In the genomic region with DNA sequence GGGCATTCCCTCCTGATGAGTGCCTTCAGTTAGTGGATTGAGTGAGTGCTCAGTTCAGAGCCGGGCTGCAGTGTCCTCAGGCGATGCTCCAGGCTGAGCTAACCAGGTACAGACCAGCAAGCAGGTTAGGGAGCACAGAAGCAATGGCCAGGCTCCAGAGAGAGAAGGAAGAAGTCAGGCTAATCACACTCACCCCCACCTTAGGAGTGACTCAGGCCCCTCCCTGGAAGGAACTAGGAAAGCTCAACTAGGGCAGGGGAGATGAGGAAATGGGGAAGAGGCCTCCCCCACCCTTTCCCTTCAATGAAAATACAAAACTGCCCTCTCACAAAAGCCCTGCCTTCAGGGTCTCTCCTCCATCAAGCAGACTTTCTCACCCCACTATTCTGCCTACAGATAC, we compare ENCODE assay signal across 8 mouse cellular contexts. TPM values are rescaled to one million over a fixed set of nuclear protein-coding genes. Genes with fewer than 3 reads are reported as not detected.
A peak's percentile ranks its signal among the peaks of the same experiment; 100 is the strongest.
DNase-seq lines count a peak whose midpoint lies in the region; ATAC-seq and TF ChIP-seq lines count a peak whose summit lies in the region.

No protein-coding gene starts in this region.

- H3K9me3 ChIP-seq in hindbrain, embryonic 11.5 days (ENCODE audit: control insufficient read depth, low read length), result no peaks in the 10 kb centered on the region
- no peaks in the 10 kb centered on the region for H3K9me3 ChIP-seq in megakaryocyte, embryonic 14.5 days

- WGBS in cerebellum, adult 2 months, result 15% methylated on average over 2 of the region's 2 CpGs
- WGBS in hindbrain, embryonic 11.5 days, result 60% methylated on average over 2 of the region's 2 CpGs

- H3K36me3 ChIP-seq in hindbrain, embryonic 11.5 days (ENCODE audit: control insufficient read depth, insufficient read depth, low read length), result no peaks in the 10 kb centered on the region
- peaks cover 41% of the 10 kb centered on the region for H3K36me3 ChIP-seq in megakaryocyte, embryonic 14.5 days (replicated peaks; ENCODE audit: low read length)

- no peak for ATAC-seq in hindbrain, embryonic 11.5 days (ENCODE audit: low FRiP score)

- peak overlapping the region; percentile 96 for H3K4me2 ChIP-seq in hindbrain, embryonic 11.5 days (replicated peaks; ENCODE audit: low read depth, low read length)

- peak overlapping the region; percentile 92 for H3K9ac ChIP-seq in hindbrain, embryonic 11.5 days (ENCODE audit: low read depth, low read length)

- DNase-seq in cerebellum, adult 2 months, result no peak
- no peak for DNase-seq in cerebellum, adult 18-20 months
- DNase-seq in MEL-GATA-1-ER (ENCODE audit: extremely low read depth, low read depth), result peak; percentile 72
- no peak for DNase-seq in hindbrain, embryonic 11.5 days (ENCODE audit: low spot score)
- DNase-seq in adrenal gland, postnatal 4 days (ENCODE audit: low spot score in 2 of 2), result no peak
- DNase-seq in spleen, postnatal 14 days (ENCODE audit: low spot score in 2 of 2), result no peak
- no peak for DNase-seq in left cerebral cortex, postnatal 10 days (ENCODE audit: extremely low spot score in 1 of 2, low spot score in 2 of 2)

- intact Hi-C loops in left cerebral cortex, postnatal 10 days (cut with DNase I), result no loop called here

- peaks cover 8% of the 10 kb centered on the region; the same call in 1 of the 2 replicates for H3K4me1 ChIP-seq in cerebellum, adult 2 months (ENCODE audit: control insufficient read depth, insufficient read depth, low read length)
- H3K4me1 ChIP-seq in hindbrain, embryonic 11.5 days (replicated peaks; ENCODE audit: control insufficient read depth, insufficient read depth, low read length), result peaks cover 6% of the 10 kb centered on the region; the same call in 1 of the 2 replicates
- H3K4me1 ChIP-seq in megakaryocyte, embryonic 14.5 days, result peaks cover 62% of the 10 kb centered on the region

- TF ChIP-seq POLR2A in cerebellum, adult 2 months (IDR thresholded peaks at IDR 0.05; ENCODE audit: borderline replicate concordance, insufficient read depth, low read length), result no peak

- H3K4me3 ChIP-seq in cerebellum, adult 2 months (replicated peaks; ENCODE audit: insufficient read depth, low read depth, low read length), result peak overlapping the region; percentile 75
- H3K4me3 ChIP-seq in hindbrain, embryonic 11.5 days (ENCODE audit: low read depth, low read length), result peak overlapping the region; percentile 90
- H3K4me3 ChIP-seq in megakaryocyte, embryonic 14.5 days (replicated peaks), result peak overlapping the region; percentile 99

- no peak for TF ChIP-seq CTCF in cerebellum, adult 2 months (IDR thresholded peaks at IDR 0.05; ENCODE audit: borderline replicate concordance, insufficient read depth, low read depth, low read length)

- no peak overlapping the region for H3K27ac ChIP-seq in cerebellum, adult 2 months (ENCODE audit: insufficient read depth, low read length)
- no peak overlapping the region for H3K27ac ChIP-seq in hindbrain, embryonic 11.5 days (ENCODE audit: low read depth, low read length)

- H3K27me3 ChIP-seq in cerebellum, adult 2 months (ENCODE audit: control insufficient read depth, insufficient read depth, low read length), result no peaks in the 10 kb centered on the region
- H3K27me3 ChIP-seq in hindbrain, embryonic 11.5 days (ENCODE audit: control insufficient read depth, insufficient read depth, low read length), result no peaks in the 10 kb centered on the region
- no peaks in the 10 kb centered on the region for H3K27me3 ChIP-seq in megakaryocyte, embryonic 14.5 days (replicated peaks)

RNA-seq across cellular contexts. Expression of a gene that starts 1.7 kb away (rescaled TPM):
- 72.4 and 83.9 TPM in 2 replicates for polyA plus RNA-seq in cerebellum, adult 2 months (2012; rRNA removed)
- polyA plus RNA-seq in hindbrain, embryonic 11.5 days (2014; fragmentation: Nextera tagmentation; extraction: Ambion mirVana), result 18.7 and 19.1 TPM in 2 replicates
- polyA plus RNA-seq in megakaryocyte, embryonic 14.5 days (2012; ENCODE audit: insufficient read depth, low replicate concordance), result 83.3 and 137 TPM in 2 replicates
- total RNA-seq in adrenal gland, postnatal 4 days (2021), result 10 to 100 TPM; 57.9 to 58.5 TPM
- total RNA-seq in left cerebral cortex, postnatal 10 days (2021), result 10 to 100 TPM; 85.6 to 88.0 TPM

RNA-seq across cellular contexts. Expression of a gene that starts 2.1 kb away (rescaled TPM):
- 1.6 and 3.0 TPM in 2 replicates for polyA plus RNA-seq in cerebellum, adult 2 months (2012; rRNA removed)
- polyA plus RNA-seq in hindbrain, embryonic 11.5 days (2014; fragmentation: Nextera tagmentation; extraction: Ambion mirVana), result 24.1 and 26.5 TPM in 2 replicates
- 4.7 TPM in 1 of 2 replicates, not detected in the other for polyA plus RNA-seq in megakaryocyte, embryonic 14.5 days (2012; ENCODE audit: insufficient read depth, low replicate concordance)
- total RNA-seq in adrenal gland, postnatal 4 days (2021), result 100 to 1,000 TPM; 268 to 794 TPM
- 1 to 10 TPM in 1 of 2 experiments, not detected in 1; 1.2 TPM for total RNA-seq in left cerebral cortex, postnatal 10 days (2021)

RNA-seq across cellular contexts. Expression of a gene that starts 10.8 kb away (rescaled TPM):
- 101 and 103 TPM in 2 replicates for polyA plus RNA-seq in cerebellum, adult 2 months (2012; rRNA removed)
- 64.7 and 76.2 TPM in 2 replicates for polyA plus RNA-seq in hindbrain, embryonic 11.5 days (2014; fragmentation: Nextera tagmentation; extraction: Ambion mirVana)
- polyA plus RNA-seq in megakaryocyte, embryonic 14.5 days (2012; ENCODE audit: insufficient read depth, low replicate concordance), result 13.5 and 43.5 TPM in 2 replicates
- 10 to 100 TPM; 77.6 to 84.4 TPM for total RNA-seq in adrenal gland, postnatal 4 days (2021)
- total RNA-seq in left cerebral cortex, postnatal 10 days (2021), result 10 to 100 TPM; 74.0 to 75.8 TPM

RNA-seq across cellular contexts. Expression of a gene that starts 26.3 kb away (rescaled TPM):
- polyA plus RNA-seq in cerebellum, adult 2 months (2012; rRNA removed), result 16.6 and 17.6 TPM in 2 replicates
- 26.5 and 29.7 TPM in 2 replicates for polyA plus RNA-seq in hindbrain, embryonic 11.5 days (2014; fragmentation: Nextera tagmentation; extraction: Ambion mirVana)
- polyA plus RNA-seq in megakaryocyte, embryonic 14.5 days (2012; ENCODE audit: insufficient read depth, low replicate concordance), result 10.8 and 17.3 TPM in 2 replicates
- 10 to 100 TPM; 18.3 to 19.3 TPM for total RNA-seq in adrenal gland, postnatal 4 days (2021)
- 10 to 100 TPM; 16.6 to 18.4 TPM for total RNA-seq in left cerebral cortex, postnatal 10 days (2021)

RNA-seq across cellular contexts. Expression of a gene that starts 26.3 kb away (rescaled TPM):
- 11.3 and 12.5 TPM in 2 replicates for polyA plus RNA-seq in cerebellum, adult 2 months (2012; rRNA removed)
- polyA plus RNA-seq in hindbrain, embryonic 11.5 days (2014; fragmentation: Nextera tagmentation; extraction: Ambion mirVana), result 23.7 and 30.0 TPM in 2 replicates
- 369 and 529 TPM in 2 replicates for polyA plus RNA-seq in megakaryocyte, embryonic 14.5 days (2012; ENCODE audit: insufficient read depth, low replicate concordance)
- total RNA-seq in adrenal gland, postnatal 4 days (2021), result 10 to 100 TPM; 12.6 to 14.5 TPM
- total RNA-seq in left cerebral cortex, postnatal 10 days (2021), result 1 to 10 TPM; 6.0 to 6.1 TPM
